Comparison of ENCODE assay signal across 25 mouse cellular contexts in genomic region chr9:90105462-90105861, GRCm38 (mm10). TPM values are rescaled to one million over a fixed set of nuclear protein-coding genes. Genes with fewer than 3 reads are reported as not detected.
DNase-seq lines count a peak whose midpoint lies in the region; ATAC-seq and TF ChIP-seq lines count a peak whose summit lies in the region.
"Had no signal": no experiment of that assay in that cellular context is flagged by ENCODE, and none has a peak within 500 bp of the region (broad histone marks: within the 10 kb centered on the region; RNA-seq: fewer than 3 reads in every experiment).

No protein-coding gene starts in this region.

- no peak for DNase-seq in G1E (ENCODE audit: low spot score)
- no peak for DNase-seq in adrenal gland, adult 2 months
- DNase-seq in embryo, embryonic 11 days = no peak
- no peak for DNase-seq in urinary bladder, postnatal 36 days (ENCODE audit: low spot score in 2 of 2)
- no peak for DNase-seq in forebrain, embryonic 11.5 days (ENCODE audit: low spot score)
- DNase-seq: adrenal gland, adult 8-10 months; adrenal gland, postnatal 25 days; cerebellum, adult 2 months; cerebellum, adult 9-11 months; cerebellum, postnatal 25 days; gastrocnemius, postnatal 10 days; gastrocnemius, postnatal 36 days; heart, adult 11 months had no signal

- no peak overlapping the region for H3K9ac ChIP-seq in forebrain, embryonic 11.5 days (ENCODE audit: low read length)
- H3K9ac ChIP-seq: embryonic facial prominence, embryonic 12.5 days; embryonic facial prominence, embryonic 15.5 days; forebrain, embryonic 12.5 days; hindbrain, embryonic 13.5 days; intestine, embryonic 15.5 days had no signal

- H3K36me3 ChIP-seq in G1E (replicated peaks) = peaks cover 61% of the 10 kb centered on the region
- peaks cover 8% of the 10 kb centered on the region; the same call in 1 of the 2 replicates for H3K36me3 ChIP-seq in forebrain, embryonic 11.5 days (ENCODE audit: control insufficient read depth, insufficient read depth, low read length)

- no peak for TF ChIP-seq CTCF in G1E (IDR thresholded peaks at IDR 0.05; ENCODE audit: low read depth, low read length)

- H3K27ac ChIP-seq in forebrain, embryonic 11.5 days (ENCODE audit: low read depth, low read length) = no peak overlapping the region
- H3K27ac ChIP-seq: embryonic facial prominence, embryonic 12.5 days; embryonic facial prominence, embryonic 15.5 days; forebrain, embryonic 12.5 days; hindbrain, embryonic 10.5 days; hindbrain, embryonic 13.5 days; intestine, embryonic 15.5 days had no signal

- no peak overlapping the region for H3K4me3 ChIP-seq in G1E (ENCODE audit: low read depth, low read length)
- no peak overlapping the region for H3K4me3 ChIP-seq in forebrain, embryonic 11.5 days (ENCODE audit: low read depth, low read length)
- H3K4me3 ChIP-seq: embryonic facial prominence, embryonic 12.5 days; embryonic facial prominence, embryonic 15.5 days; forebrain, embryonic 12.5 days; hindbrain, embryonic 10.5 days; hindbrain, embryonic 13.5 days; intestine, embryonic 15.5 days had no signal

- H3K4me2 ChIP-seq in forebrain, embryonic 11.5 days (ENCODE audit: low read depth, low read length, severe bottlenecking) = no peak overlapping the region
- H3K4me2 ChIP-seq: embryonic facial prominence, embryonic 12.5 days; embryonic facial prominence, embryonic 15.5 days; forebrain, embryonic 12.5 days; heart, embryonic 11.5 days; hindbrain, embryonic 13.5 days; intestine, embryonic 15.5 days had no signal

- no peaks in the 10 kb centered on the region for H3K27me3 ChIP-seq in G1E (ENCODE audit: insufficient read depth, low read length)
- no peaks in the 10 kb centered on the region for H3K27me3 ChIP-seq in forebrain, embryonic 11.5 days (ENCODE audit: control insufficient read depth, insufficient read depth, low read length)
- H3K27me3 ChIP-seq: embryonic facial prominence, embryonic 12.5 days; embryonic facial prominence, embryonic 15.5 days; forebrain, embryonic 12.5 days; hindbrain, embryonic 13.5 days; intestine, embryonic 15.5 days had no signal

- 92% methylated on average over 1 of the region's 1 CpGs for WGBS in forebrain, embryonic 11.5 days

- H3K9me3 ChIP-seq in G1E (replicated peaks) = no peaks in the 10 kb centered on the region
- no peaks in the 10 kb centered on the region for H3K9me3 ChIP-seq in forebrain, embryonic 11.5 days (ENCODE audit: control insufficient read depth, low read length)
- H3K9me3 ChIP-seq: embryonic facial prominence, embryonic 12.5 days; embryonic facial prominence, embryonic 15.5 days; forebrain, embryonic 12.5 days; hindbrain, embryonic 10.5 days; hindbrain, embryonic 13.5 days; intestine, embryonic 15.5 days had no signal

- 0 out of 2 replicates have a peak, but pooled peaks have one; percentile 12 for ATAC-seq in G1E (ENCODE audit: extremely low read depth, insufficient number of reproducible peaks, low FRiP score, poor library complexity, severe bottlenecking)
- ATAC-seq in granulocyte monocyte progenitor cell, adult 5-6 weeks (replicated peaks; ENCODE audit: poor library complexity, severe bottlenecking) = peak; percentile 76
- peak; percentile 82 for ATAC-seq in megakaryocyte, adult 5-6 weeks (ENCODE audit: poor library complexity, severe bottlenecking)
- ATAC-seq in neutrophil, adult 5-6 weeks (ENCODE audit: extremely low read depth, insufficient number of reproducible peaks, low FRiP score, poor library complexity, severe bottlenecking) = 0 out of 2 replicates have a peak, but pooled peaks have one; percentile 30
- no peak for ATAC-seq in forebrain, embryonic 11.5 days (replicated peaks; ENCODE audit: low FRiP score)
- ATAC-seq: forebrain, embryonic 16.5 days; hindbrain, embryonic 16.5 days; intestine, embryonic 15.5 days had no signal

- peaks cover 18% of the 10 kb centered on the region for H3K4me1 ChIP-seq in G1E (ENCODE audit: insufficient read depth, low read depth, low read length)
- no peaks in the 10 kb centered on the region for H3K4me1 ChIP-seq in forebrain, embryonic 11.5 days (replicated peaks; ENCODE audit: control insufficient read depth, insufficient read depth, low read length)
- H3K4me1 ChIP-seq: embryonic facial prominence, embryonic 12.5 days; embryonic facial prominence, embryonic 15.5 days; forebrain, embryonic 12.5 days; hindbrain, embryonic 10.5 days; intestine, embryonic 15.5 days had no signal

RNA-seq across cellular contexts. Expression of gene Morf4l1, which starts 9.1 kb away (rescaled TPM):
- total RNA-seq in G1E (2014; fragmentation: Nextera tagmentation) (219 and 248 TPM in 2 replicates), G1E (2017) (146 and 172 TPM in 2 replicates)
- 106 and 118 TPM in 2 replicates for polyA plus RNA-seq in G1E (2012)
- total RNA-seq in granulocyte monocyte progenitor cell, adult 5-6 weeks (2014; fragmentation: Nextera tagmentation) = 319 and 364 TPM in 2 replicates
- total RNA-seq in granulocyte monocyte progenitor cell, adult 5-6 weeks (2017) = 210 and 242 TPM in 2 replicates
- total RNA-seq in megakaryocyte, adult 5-6 weeks (2015) = 322 and 341 TPM in 2 replicates
- 148 and 202 TPM in 2 replicates for total RNA-seq in megakaryocyte, adult 5-6 weeks (2017)
- total RNA-seq in neutrophil, adult 5-6 weeks (2017) = 264 and 267 TPM in 2 replicates
- 100 to 1,000 TPM; 241 to 321 TPM for total RNA-seq in adrenal gland, adult 2 months (2021)
- polyA plus RNA-seq in adrenal gland, adult 2 months (2012; rRNA removed) = 25.4 and 26.1 TPM in 2 replicates
- polyA plus RNA-seq in forebrain, embryonic 11.5 days (2014; fragmentation: Nextera tagmentation; extraction: Ambion mirVana) = 484 and 515 TPM in 2 replicates

RNA-seq across cellular contexts. Expression of gene Ctsh, which starts 51.5 kb away (rescaled TPM):
- total RNA-seq in G1E (2014; fragmentation: Nextera tagmentation) (not detected in 2 replicates), G1E (2017) (0.16 and 0.29 TPM in 2 replicates)
- polyA plus RNA-seq in G1E (2012) = not detected in 2 replicates
- total RNA-seq in granulocyte monocyte progenitor cell, adult 5-6 weeks (2014; fragmentation: Nextera tagmentation) = 131 and 141 TPM in 2 replicates
- total RNA-seq in granulocyte monocyte progenitor cell, adult 5-6 weeks (2017) = 53.6 and 57.1 TPM in 2 replicates
- 677 and 692 TPM in 2 replicates for total RNA-seq in megakaryocyte, adult 5-6 weeks (2015)
- 321 and 348 TPM in 2 replicates for total RNA-seq in megakaryocyte, adult 5-6 weeks (2017)
- 201 and 215 TPM in 2 replicates for total RNA-seq in neutrophil, adult 5-6 weeks (2017)
- total RNA-seq in adrenal gland, adult 2 months (2021) = 100 to 1,000 TPM; 104 to 199 TPM
- 30.9 and 34.3 TPM in 2 replicates for polyA plus RNA-seq in adrenal gland, adult 2 months (2012; rRNA removed)
- 6.1 and 6.6 TPM in 2 replicates for polyA plus RNA-seq in forebrain, embryonic 11.5 days (2014; fragmentation: Nextera tagmentation; extraction: Ambion mirVana)

RNA-seq across cellular contexts. Expression of gene Adamts7, which starts 57.4 kb away (rescaled TPM):
- total RNA-seq in G1E (2014; fragmentation: Nextera tagmentation) (not detected in 2 replicates), G1E (2017) (0.17 TPM in 1 of 2 replicates, not detected in the other)
- not detected in 2 replicates for polyA plus RNA-seq in G1E (2012)
- 2.4 TPM in 1 of 2 replicates, not detected in the other for total RNA-seq in granulocyte monocyte progenitor cell, adult 5-6 weeks (2014; fragmentation: Nextera tagmentation)
- total RNA-seq in granulocyte monocyte progenitor cell, adult 5-6 weeks (2017) = 0.21 TPM in 1 of 2 replicates, not detected in the other
- total RNA-seq in megakaryocyte, adult 5-6 weeks (2015) = not detected in 2 replicates
- total RNA-seq in megakaryocyte, adult 5-6 weeks (2017) = 0.24 TPM in 1 of 2 replicates, not detected in the other
- not detected in 2 replicates for total RNA-seq in neutrophil, adult 5-6 weeks (2017)
- total RNA-seq in adrenal gland, adult 2 months (2021) = 1 to 10 TPM; 2.5 to 6.1 TPM
- 10.9 and 12.0 TPM in 2 replicates for polyA plus RNA-seq in adrenal gland, adult 2 months (2012; rRNA removed)
- 21.5 and 22.2 TPM in 2 replicates for polyA plus RNA-seq in forebrain, embryonic 11.5 days (2014; fragmentation: Nextera tagmentation; extraction: Ambion mirVana)

Comparison
In these comparisons a context has a peak if more than half of its experiments do, and no peak if none do; other contexts are left out.
1. RNA of gene Ctsh, which starts 51.5 kb away (total RNA-seq): 321 to 692 TPM in megakaryocyte, adult 5-6 weeks, 201 to 215 TPM in neutrophil, adult 5-6 weeks, 104 to 199 TPM in adrenal gland, adult 2 months and 53.6 to 141 TPM in granulocyte monocyte progenitor cell, adult 5-6 weeks; 0.16 to 0.29 TPM in G1E; every median in the first group is over 10 times any median in the second.